Mouse (Mus musculus): ENCODE measurements around the gene Zfhx2. TPM values are rescaled to one million over a fixed set of nuclear protein-coding genes. Genes with fewer than 3 reads are reported as not detected.

The Zfhx2 gene
- polyA plus RNA-seq, 1 experiment, result 0.98 TPM

GRCm38 (mm10) chr14:55105386-55105785 lies 13.3 kb upstream of the Zfhx2 start:
- Histone ChIP-seq H3K4me3 (peak overlapping the region; percentile 35), H3K4me2 (ENCODE audit: low read depth) (peak overlapping the region; percentile 96), H3K79me2 (ENCODE audit: control insufficient read depth, insufficient read depth) (no peaks in the 10 kb centered on the region), H3K27me3 (ENCODE audit: control insufficient read depth, insufficient read depth, insufficient read length) (peaks cover 20% of the 10 kb centered on the region), H3ac (ENCODE audit: control insufficient read depth, insufficient read length) (no peak overlapping the region), H3K36me3 (ENCODE audit: control insufficient read depth, insufficient read depth) (no peaks in the 10 kb centered on the region)
- no peak for TF ChIP-seq POLR2AphosphoS2 (IDR thresholded peaks at IDR 0.05; ENCODE audit: insufficient read length, low read depth)
- TF ChIP-seq MYOG (IDR thresholded peaks at IDR 0.05; ENCODE audit: control insufficient read depth in 1 of 3, insufficient read depth in 1 of 3, insufficient read length in 2 of 3, low read depth in 2 of 3), result no peak
- TF ChIP-seq TCF3 (IDR thresholded peaks at IDR 0.05; ENCODE audit: insufficient read length, low read depth), result no peak
- no peak for TF ChIP-seq TCF12 (IDR thresholded peaks at IDR 0.05; ENCODE audit: insufficient read depth, poor library complexity, severe bottlenecking)
- TF ChIP-seq POLR2A (IDR thresholded peaks at IDR 0.05; ENCODE audit: insufficient read length, low read depth), result no peak
- TF ChIP-seq REST (IDR thresholded peaks at IDR 0.05; ENCODE audit: insufficient read depth, insufficient read length), result no peak

DNA sequence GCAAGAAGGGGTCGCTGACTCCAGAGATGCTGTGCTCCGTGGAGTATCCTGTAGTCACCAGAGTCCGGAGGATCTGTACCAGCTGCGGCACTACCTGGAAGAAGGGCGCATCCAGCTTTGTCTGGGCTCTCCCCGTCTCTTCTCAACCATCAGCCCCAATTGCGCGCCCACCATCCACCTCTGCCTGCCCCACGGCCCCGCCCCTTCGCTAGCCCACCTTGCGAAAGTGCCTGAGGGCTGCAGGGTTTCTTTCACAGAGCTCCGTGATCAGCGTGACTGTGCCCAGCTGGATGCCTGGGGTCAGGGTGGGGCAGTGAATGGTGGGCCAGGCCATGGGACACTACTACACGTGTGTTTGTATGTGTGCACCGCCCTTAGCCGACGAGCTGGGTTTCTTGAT lies 12.2 kb upstream of the Zfhx2 start:
- no peaks in the 10 kb centered on the region for H3K79me2 ChIP-seq (ENCODE audit: control insufficient read depth, insufficient read depth)
- no peak overlapping the region for H3K4me3 ChIP-seq
- H3K36me3 ChIP-seq (ENCODE audit: control insufficient read depth, insufficient read depth), result no peaks in the 10 kb centered on the region
- H3K4me2 ChIP-seq (ENCODE audit: low read depth), result no peak overlapping the region
- H3K27me3 ChIP-seq (ENCODE audit: control insufficient read depth, insufficient read depth, insufficient read length), result peaks cover 12% of the 10 kb centered on the region
- no peak overlapping the region for H3ac ChIP-seq (ENCODE audit: control insufficient read depth, insufficient read length)
- TF ChIP-seq MAX (IDR thresholded peaks at IDR 0.05; ENCODE audit: low read depth) (no peak), POLR2AphosphoS2 (IDR thresholded peaks at IDR 0.05; ENCODE audit: insufficient read length, low read depth) (no peak), CEBPB (IDR thresholded peaks at IDR 0.05; ENCODE audit: insufficient read depth, poor library complexity, severe bottlenecking) (no peak), POLR2A (IDR thresholded peaks at IDR 0.05; ENCODE audit: insufficient read length, low read depth) (no peak), E2F4 (IDR thresholded peaks at IDR 0.05; ENCODE audit: insufficient read depth) (no peak), TCF3 (IDR thresholded peaks at IDR 0.05; ENCODE audit: insufficient read length, low read depth) (no peak), REST (IDR thresholded peaks at IDR 0.05; ENCODE audit: insufficient read depth, insufficient read length) (no peak), SRF (IDR thresholded peaks at IDR 0.05; ENCODE audit: control insufficient read depth, insufficient read length, low read depth) (no peak), TCF12 (IDR thresholded peaks at IDR 0.05; ENCODE audit: insufficient read depth, poor library complexity, severe bottlenecking) (no peak), MYOG (IDR thresholded peaks at IDR 0.05; ENCODE audit: control insufficient read depth in 1 of 3, insufficient read depth in 1 of 3, insufficient read length in 2 of 3, low read depth in 2 of 3) (no peak), MYOD1 (IDR thresholded peaks at IDR 0.05; ENCODE audit: control insufficient read depth in 1 of 3, insufficient read length in 2 of 3, low read depth in 2 of 3) (no peak), USF1 (IDR thresholded peaks at IDR 0.05; ENCODE audit: low read depth) (no peak)

DNA sequence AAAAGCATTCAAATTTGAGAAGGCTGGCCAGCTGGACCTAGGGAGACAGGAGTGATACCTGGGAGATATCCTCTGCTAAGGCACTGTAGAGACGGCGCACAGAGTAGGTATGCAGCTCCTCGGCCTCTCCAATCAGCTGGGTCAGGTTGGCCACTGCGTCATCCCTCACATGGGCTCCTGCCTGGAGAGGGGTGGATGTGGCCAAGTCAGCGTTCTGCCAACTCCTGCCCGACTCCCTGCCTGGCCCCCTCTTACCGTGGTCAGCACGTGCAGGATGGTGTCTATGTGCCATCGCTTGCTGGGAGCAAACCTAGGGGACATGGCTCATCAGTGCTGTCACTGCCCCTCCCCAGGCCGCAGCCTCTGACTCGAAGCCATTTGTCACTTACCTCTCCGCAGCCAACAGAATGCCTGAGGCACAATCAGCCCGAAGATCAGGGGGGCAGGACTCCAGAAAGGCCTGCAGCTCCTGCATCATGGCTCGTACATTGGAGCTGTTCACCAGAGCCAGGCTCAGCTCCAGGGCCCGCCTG lies 10.2 kb upstream of the Zfhx2 start:
- Histone ChIP-seq H3K79me2 (ENCODE audit: control insufficient read depth, insufficient read depth) (no peaks in the 10 kb centered on the region), H3K4me2 (ENCODE audit: low read depth) (no peak overlapping the region), H3ac (ENCODE audit: control insufficient read depth, insufficient read length) (no peak overlapping the region), H3K4me3 (no peak overlapping the region), H3K27me3 (ENCODE audit: control insufficient read depth, insufficient read depth, insufficient read length) (no peaks in the 10 kb centered on the region), H3K36me3 (ENCODE audit: control insufficient read depth, insufficient read depth) (peaks cover 3% of the 10 kb centered on the region)
- TF ChIP-seq USF1 (IDR thresholded peaks at IDR 0.05; ENCODE audit: low read depth) (no peak), MYOD1 (IDR thresholded peaks at IDR 0.05; ENCODE audit: control insufficient read depth in 1 of 3, insufficient read length in 2 of 3, low read depth in 2 of 3) (no peak), POLR2AphosphoS2 (IDR thresholded peaks at IDR 0.05; ENCODE audit: insufficient read length, low read depth) (no peak), TCF12 (IDR thresholded peaks at IDR 0.05; ENCODE audit: insufficient read depth, poor library complexity, severe bottlenecking) (no peak), MYOG (IDR thresholded peaks at IDR 0.05; ENCODE audit: control insufficient read depth in 1 of 3, insufficient read depth in 1 of 3, insufficient read length in 2 of 3, low read depth in 2 of 3) (no peak), MAX (IDR thresholded peaks at IDR 0.05; ENCODE audit: low read depth) (no peak), REST (IDR thresholded peaks at IDR 0.05; ENCODE audit: insufficient read depth, insufficient read length) (no peak), SRF (IDR thresholded peaks at IDR 0.05; ENCODE audit: control insufficient read depth, insufficient read length, low read depth) (no peak), E2F4 (IDR thresholded peaks at IDR 0.05; ENCODE audit: insufficient read depth) (no peak), CEBPB (IDR thresholded peaks at IDR 0.05; ENCODE audit: insufficient read depth, poor library complexity, severe bottlenecking) (no peak), POLR2A (IDR thresholded peaks at IDR 0.05; ENCODE audit: insufficient read length, low read depth) (no peak)

DNA sequence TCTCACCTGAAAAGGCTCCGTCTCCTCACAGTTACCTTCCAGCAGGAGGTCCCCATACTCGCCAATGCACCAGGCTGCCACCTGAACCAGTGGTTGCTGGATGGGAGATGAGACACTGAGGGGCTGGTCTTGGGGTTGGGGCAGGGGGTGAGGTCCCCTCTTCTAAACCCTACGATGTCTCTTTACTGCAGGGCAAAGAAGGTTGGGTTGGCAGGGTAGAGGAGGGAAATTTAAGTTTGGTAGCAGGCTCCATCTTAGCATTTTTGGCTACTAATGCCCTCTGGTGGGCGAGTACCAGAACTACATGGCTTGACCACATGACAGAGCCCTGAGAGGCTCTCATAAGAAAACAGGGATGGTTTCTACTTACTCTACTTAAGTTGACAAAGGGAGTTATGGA lies 9.5 kb upstream of the Zfhx2 start:
- peaks cover 3% of the 10 kb centered on the region for H3K36me3 ChIP-seq (ENCODE audit: control insufficient read depth, insufficient read depth)
- TF ChIP-seq USF1 (IDR thresholded peaks at IDR 0.05; ENCODE audit: low read depth) (peak; percentile 19), REST (IDR thresholded peaks at IDR 0.05; ENCODE audit: insufficient read depth, insufficient read length) (no peak), E2F4 (IDR thresholded peaks at IDR 0.05; ENCODE audit: insufficient read depth) (no peak), SRF (IDR thresholded peaks at IDR 0.05; ENCODE audit: control insufficient read depth, insufficient read length, low read depth) (no peak), POLR2A (IDR thresholded peaks at IDR 0.05; ENCODE audit: insufficient read length, low read depth) (no peak)

DNA sequence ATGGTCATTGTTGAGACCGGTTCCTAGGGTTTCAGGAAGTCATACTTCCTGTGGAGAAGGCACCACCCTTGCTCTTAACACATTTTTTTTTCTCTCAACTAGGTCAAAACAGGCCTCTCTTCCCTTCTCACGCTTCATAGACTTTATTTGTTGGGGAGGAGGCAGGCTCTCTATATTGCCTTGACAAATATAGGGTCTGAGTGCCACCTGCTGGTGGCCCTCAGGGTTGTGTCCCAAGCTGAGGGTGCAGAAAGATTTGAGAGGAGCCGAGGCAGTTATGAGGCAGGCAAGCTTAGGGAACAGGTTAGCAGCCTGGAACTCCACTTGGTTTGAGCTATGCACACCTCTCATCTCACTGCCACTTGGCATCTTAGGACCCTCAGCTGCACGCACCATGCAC lies 5.9 kb upstream of the Zfhx2 start:
- H3K4me3 ChIP-seq, result no peak overlapping the region
- H3K79me2 ChIP-seq (ENCODE audit: control insufficient read depth, insufficient read depth), result no peaks in the 10 kb centered on the region
- TF ChIP-seq POLR2AphosphoS2 (IDR thresholded peaks at IDR 0.05; ENCODE audit: insufficient read length, low read depth) (no peak), USF1 (IDR thresholded peaks at IDR 0.05; ENCODE audit: low read depth) (no peak), SRF (IDR thresholded peaks at IDR 0.05; ENCODE audit: control insufficient read depth, insufficient read length, low read depth) (no peak), MYOG (IDR thresholded peaks at IDR 0.05; ENCODE audit: control insufficient read depth in 1 of 3, insufficient read depth in 1 of 3, insufficient read length in 2 of 3, low read depth in 2 of 3) (no peak), REST (IDR thresholded peaks at IDR 0.05; ENCODE audit: insufficient read depth, insufficient read length) (no peak), CEBPB (IDR thresholded peaks at IDR 0.05; ENCODE audit: insufficient read depth, poor library complexity, severe bottlenecking) (no peak), MYOD1 (IDR thresholded peaks at IDR 0.05; ENCODE audit: control insufficient read depth in 1 of 3, insufficient read length in 2 of 3, low read depth in 2 of 3) (no peak)
- no peaks in the 10 kb centered on the region for H3K27me3 ChIP-seq (ENCODE audit: control insufficient read depth, insufficient read depth, insufficient read length)
- H3ac ChIP-seq (ENCODE audit: control insufficient read depth, insufficient read length), result no peak overlapping the region
- no peak overlapping the region for H3K4me2 ChIP-seq (ENCODE audit: low read depth)
- peaks cover 3% of the 10 kb centered on the region for H3K36me3 ChIP-seq (ENCODE audit: control insufficient read depth, insufficient read depth)

More for the DNA sequence above, 9.5 kb upstream of the Zfhx2 start:
- Histone ChIP-seq H3K4me2 (ENCODE audit: low read depth) (no peak overlapping the region), H3K79me2 (ENCODE audit: control insufficient read depth, insufficient read depth) (no peaks in the 10 kb centered on the region), H3K4me3 (no peak overlapping the region), H3ac (ENCODE audit: control insufficient read depth, insufficient read length) (no peak overlapping the region), H3K27me3 (ENCODE audit: control insufficient read depth, insufficient read depth, insufficient read length) (no peaks in the 10 kb centered on the region)

Measured in myocyte (in vitro differentiated cells).